ENCODE assay signal across 8 mouse cellular contexts in genomic region chr5:110386371-110387330, GRCm38 (mm10). TPM values are rescaled to one million over a fixed set of nuclear protein-coding genes. Genes with fewer than 3 reads are reported as not detected.
DNase-seq lines count a peak whose midpoint lies in the region; ATAC-seq and TF ChIP-seq lines count a peak whose summit lies in the region.

No protein-coding gene starts in this region.

- intact Hi-C loops in gastrocnemius, adult 2 months (cut with DNase I), result no loop called here
- intact Hi-C loops in left cerebral cortex, postnatal 25 days (cut with DNase I), result no loop called here

- H3K36me3 ChIP-seq in hindbrain, embryonic 16.5 days (ENCODE audit: control insufficient read depth, insufficient read depth, low read length), result no peaks in the 10 kb centered on the region; the same call in 1 of the 2 replicates

- peak overlapping the region; percentile 77 for H3K9ac ChIP-seq in hindbrain, embryonic 16.5 days (ENCODE audit: low read depth, low read length)

- TF ChIP-seq CTCF in gastrocnemius, adult 2 months (IDR thresholded peaks at IDR 0.05), result no peak

- DNase-seq in adrenal gland, adult 2 months, result peak; percentile 88
- DNase-seq in cerebellum, postnatal 4 days (ENCODE audit: low spot score in 2 of 2), result peak; percentile 38 to 68
- peak; percentile 83 for DNase-seq in gastrocnemius, adult 2 months
- peak; percentile 61 to 64 for DNase-seq in left cerebral cortex, postnatal 25 days (ENCODE audit: low spot score in 2 of 2)
- DNase-seq in right cerebral cortex, postnatal 14 days, result peak; percentile 76

- peak; percentile 83 for ATAC-seq in hindbrain, embryonic 16.5 days
- ATAC-seq in megakaryocyte progenitor cell, adult 5-6 weeks (replicated peaks; ENCODE audit: poor library complexity), result peak; percentile 79
- ATAC-seq in inflammation-experienced regulatory T-cells, adult 6 months, result no peak

- H3K4me3 ChIP-seq in gastrocnemius, adult 2 months, result peak overlapping the region; percentile 83
- peak overlapping the region; percentile 71 for H3K4me3 ChIP-seq in hindbrain, embryonic 16.5 days (ENCODE audit: low read length)

- H3K27me3 ChIP-seq in hindbrain, embryonic 16.5 days (replicated peaks; ENCODE audit: control insufficient read depth, insufficient read depth, low read length), result no peaks in the 10 kb centered on the region

- 0 out of 2 replicates have a peak overlapping the region, but pooled peaks have one; percentile 48 for H3K27ac ChIP-seq in gastrocnemius, adult 2 months
- H3K27ac ChIP-seq in hindbrain, embryonic 16.5 days (ENCODE audit: low read depth, low read length), result peak overlapping the region; percentile 14

- H3K4me2 ChIP-seq in hindbrain, embryonic 16.5 days (ENCODE audit: low read length), result peak overlapping the region; percentile 64

- H3K4me1 ChIP-seq in hindbrain, embryonic 16.5 days (ENCODE audit: control insufficient read depth, insufficient read depth, low read depth, low read length), result peaks cover 28% of the 10 kb centered on the region

- WGBS in hindbrain, embryonic 16.5 days, result 1% methylated on average over 89 of the region's 90 CpGs

- H3K9me3 ChIP-seq in hindbrain, embryonic 16.5 days (ENCODE audit: control insufficient read depth, low read length), result no peaks in the 10 kb centered on the region

RNA-seq across cellular contexts. Expression of gene Lrcol1, which starts 42.1 kb away (rescaled TPM):
- total RNA-seq in adrenal gland, adult 2 months (2021), result not detected
- polyA plus RNA-seq in adrenal gland, adult 2 months (2012; rRNA removed), result not detected in 2 replicates
- not detected for total RNA-seq in gastrocnemius, adult 2 months (2021)
- polyA plus RNA-seq in hindbrain, embryonic 16.5 days (2015; fragmentation: Nextera tagmentation; extraction: Ambion mirVana), result not detected in 2 replicates
- not detected for total RNA-seq in left cerebral cortex, postnatal 25 days (2021)
- total RNA-seq in megakaryocyte progenitor cell, adult 5-6 weeks (2015), result not detected in 2 replicates
- total RNA-seq in megakaryocyte progenitor cell, adult 5-6 weeks (2017), result not detected in 2 replicates
- under 1 TPM in 1 of 3 experiments, not detected in 2; 0.49 TPM for polyA plus RNA-seq in inflammation-experienced regulatory T-cells, adult 6 months (2017; shearing (Covaris generic))

RNA-seq across cellular contexts. Expression of gene P2rx2, which starts 43.6 kb away (rescaled TPM):
- under 1 TPM; 0.23 to 0.38 TPM for total RNA-seq in adrenal gland, adult 2 months (2021)
- polyA plus RNA-seq in adrenal gland, adult 2 months (2012; rRNA removed), result 0.18 and 0.58 TPM in 2 replicates
- not detected for total RNA-seq in gastrocnemius, adult 2 months (2021)
- 13.0 and 15.5 TPM in 2 replicates for polyA plus RNA-seq in hindbrain, embryonic 16.5 days (2015; fragmentation: Nextera tagmentation; extraction: Ambion mirVana)
- total RNA-seq in left cerebral cortex, postnatal 25 days (2021), result under 1 TPM in 1 of 2 experiments, not detected in 1; 0.23 TPM
- total RNA-seq in megakaryocyte progenitor cell, adult 5-6 weeks (2015), result not detected in 2 replicates
- not detected in 2 replicates for total RNA-seq in megakaryocyte progenitor cell, adult 5-6 weeks (2017)
- not detected for polyA plus RNA-seq in inflammation-experienced regulatory T-cells, adult 6 months (2017; shearing (Covaris generic))
